8 mouse cellular contexts compared by ENCODE assay signal in the genomic region with DNA sequence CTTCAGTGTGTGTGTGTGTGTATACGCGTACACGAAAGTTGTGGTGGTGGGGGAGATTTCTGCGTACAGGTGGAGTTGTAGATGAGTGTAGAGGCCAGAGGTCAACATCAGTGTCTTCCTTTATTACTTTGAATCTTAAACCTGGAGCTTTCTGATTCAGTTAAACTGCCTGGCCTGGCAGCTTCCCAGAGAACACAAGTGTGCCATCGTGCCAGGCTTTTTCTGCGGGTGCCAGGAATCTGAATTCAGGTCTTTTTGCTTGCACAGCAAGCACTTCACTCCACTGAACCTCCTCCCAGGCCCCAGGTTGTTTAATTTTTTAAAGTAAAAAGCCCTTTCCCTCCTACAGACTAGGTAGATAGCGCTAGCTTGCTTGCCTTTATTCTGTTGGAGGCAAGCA. TPM values are rescaled to one million over a fixed set of nuclear protein-coding genes. Genes with fewer than 3 reads are reported as not detected.
DNase-seq lines count a peak whose midpoint lies in the region; ATAC-seq and TF ChIP-seq lines count a peak whose summit lies in the region.

No protein-coding gene starts in this region.

- H3K9me3 ChIP-seq in CH12.LX (replicated peaks; ENCODE audit: low read length): no peaks in the 10 kb centered on the region
- no peaks in the 10 kb centered on the region for H3K9me3 ChIP-seq in hindbrain, embryonic 11.5 days (ENCODE audit: control insufficient read depth, low read length)
- H3K9me3 ChIP-seq in liver, embryonic 13.5 days (replicated peaks): no peaks in the 10 kb centered on the region

- H3K4me3 ChIP-seq in CH12.LX (replicated peaks in 1 of 3; ENCODE audit: low read depth in 2 of 3, low read length in 2 of 3, poor library complexity in 1 of 3): peak overlapping the region; percentile 82 to 100 (median 87)
- peak overlapping the region; percentile 85; the same call in 1 of the 2 replicates for H3K4me3 ChIP-seq in hindbrain, embryonic 11.5 days (ENCODE audit: low read depth, low read length)
- peak overlapping the region; percentile 94 for H3K4me3 ChIP-seq in liver, embryonic 13.5 days (replicated peaks)

- no peak for TF ChIP-seq CTCF in CH12.LX (conservative IDR thresholded peaks at IDR 0.05 in 1 of 2, IDR thresholded peaks at IDR 0.05 in 1 of 2; ENCODE audit: low read depth in 2 of 2, low read length in 2 of 2)

- ATAC-seq in hindbrain, embryonic 11.5 days (ENCODE audit: low FRiP score): no peak
- ATAC-seq in liver, embryonic 13.5 days (ENCODE audit: low read depth): no peak

- DNase-seq in cerebellum, adult 8-10 months: peak; percentile 31
- no peak for DNase-seq in cerebellum, postnatal 4 days (ENCODE audit: low spot score in 2 of 2)
- DNase-seq in CH12.LX (ENCODE audit: extremely low read depth): no peak
- DNase-seq in hindbrain, embryonic 11.5 days (ENCODE audit: low spot score): no peak
- no peak for DNase-seq in liver, embryonic 13.5 days
- DNase-seq in ovary, adult 18-20 months (ENCODE audit: low spot score): no peak
- DNase-seq in left cerebral cortex, postnatal 25 days (ENCODE audit: low spot score in 2 of 2): no peak
- no peak for DNase-seq in left cerebral cortex, postnatal 10 days (ENCODE audit: extremely low spot score in 1 of 2, low spot score in 2 of 2)

- peak overlapping the region; percentile 62 for H3K9ac ChIP-seq in CH12.LX (ENCODE audit: insufficient read depth, low read depth)
- H3K9ac ChIP-seq in hindbrain, embryonic 11.5 days (ENCODE audit: low read depth, low read length): peak overlapping the region; percentile 99
- H3K9ac ChIP-seq in liver, embryonic 13.5 days: peak overlapping the region; percentile 98

- H3K4me1 ChIP-seq in CH12.LX (ENCODE audit: control insufficient read depth in 1 of 2, insufficient read depth in 2 of 2): peaks cover 2 to 48% of the 10 kb centered on the region in 2 experiments; a peak in 3 of 4 replicates
- H3K4me1 ChIP-seq in hindbrain, embryonic 11.5 days (replicated peaks; ENCODE audit: control insufficient read depth, insufficient read depth, low read length): peaks cover 3% of the 10 kb centered on the region; the same call in 1 of the 2 replicates
- H3K4me1 ChIP-seq in liver, embryonic 13.5 days (replicated peaks): peaks cover 52% of the 10 kb centered on the region

- dilution Hi-C loops in CH12.LX (cut with MboI; ENCODE audit: extremely low pct_ligation_motif_present, extremely low pct_unique_long_range_greater_than_20kb, low sequenced_read_pairs): no loop called here

- in situ Hi-C loops in CH12.LX (cut with MboI; ENCODE audit: low pct_ligation_motif_present, low pct_unique_long_range_greater_than_20kb, low sequenced_read_pairs): no loop called here

- 87% methylated on average over 7 of the region's 7 CpGs for WGBS in hindbrain, embryonic 11.5 days
- 70% methylated on average over 7 of the region's 7 CpGs for WGBS in liver, embryonic 13.5 days (ENCODE audit: insufficient replicate concordance)

- H3K36me3 ChIP-seq in CH12.LX (replicated peaks in 1 of 2; ENCODE audit: control insufficient read depth in 1 of 2, insufficient read depth in 1 of 2, low read length in 1 of 2): peaks cover 0 to 26% of the 10 kb centered on the region in 2 experiments
- no peaks in the 10 kb centered on the region for H3K36me3 ChIP-seq in hindbrain, embryonic 11.5 days (ENCODE audit: control insufficient read depth, insufficient read depth, low read length)
- H3K36me3 ChIP-seq in liver, embryonic 13.5 days: 0 out of 2 replicates have a peak, but pooled peaks cover 5% of the 10 kb centered on the region

- no peak for TF ChIP-seq RAD21 in CH12.LX (IDR thresholded peaks at IDR 0.05; ENCODE audit: low read depth, low read length)

- TF ChIP-seq EP300 in CH12.LX (IDR thresholded peaks at IDR 0.05; ENCODE audit: low read length): no peak

- H3K27me3 ChIP-seq in CH12.LX (replicated peaks): no peaks in the 10 kb centered on the region
- H3K27me3 ChIP-seq in hindbrain, embryonic 11.5 days (ENCODE audit: control insufficient read depth, insufficient read depth, low read length): no peaks in the 10 kb centered on the region
- no peaks in the 10 kb centered on the region for H3K27me3 ChIP-seq in liver, embryonic 13.5 days

- H3K27ac ChIP-seq in CH12.LX (ENCODE audit: insufficient read depth, low read depth): no peak overlapping the region
- H3K27ac ChIP-seq in hindbrain, embryonic 11.5 days (ENCODE audit: low read depth, low read length): no peak overlapping the region
- H3K27ac ChIP-seq in liver, embryonic 13.5 days: peak overlapping the region; percentile 80

- peaks cover 9% of the 10 kb centered on the region for H3K79me2 ChIP-seq in CH12.LX (replicated peaks; ENCODE audit: control insufficient read depth, extremely low read depth, insufficient read depth, poor library complexity, severe bottlenecking)

- H3K4me2 ChIP-seq in CH12.LX (ENCODE audit: insufficient read depth, low read depth, poor library complexity, severe bottlenecking): peak overlapping the region; percentile 39; the same call in 1 of the 2 replicates
- peak overlapping the region; percentile 81 for H3K4me2 ChIP-seq in hindbrain, embryonic 11.5 days (replicated peaks; ENCODE audit: low read depth, low read length)
- peak overlapping the region; percentile 89 for H3K4me2 ChIP-seq in liver, embryonic 13.5 days

- intact Hi-C loops in left cerebral cortex, postnatal 25 days (cut with DNase I): no loop called here
- intact Hi-C loops in left cerebral cortex, postnatal 10 days (cut with DNase I): no loop called here

- no peak for TF ChIP-seq POLR2A in CH12.LX (IDR thresholded peaks at IDR 0.05; ENCODE audit: low read depth, low read length)

TF ChIP-seq in CH12.LX, 34 proteins besides CTCF, POLR2A, EP300 and RAD21:
- no peak for TF ChIP-seq USF1 (IDR thresholded peaks at IDR 0.05; ENCODE audit: low read depth, low read length)
- TF ChIP-seq MXI1 (IDR thresholded peaks at IDR 0.05; ENCODE audit: low read depth, low read length): no peak
- TF ChIP-seq E2F4 (IDR thresholded peaks at IDR 0.05; ENCODE audit: insufficient replicate concordance, low read depth, low read length): no peak
- TF ChIP-seq UBTF (IDR thresholded peaks at IDR 0.05; ENCODE audit: low read depth, low read length): no peak
- no peak for TF ChIP-seq ETS1 (conservative IDR thresholded peaks at IDR 0.05; ENCODE audit: low read depth, low read length)
- no peak for TF ChIP-seq CHD1 (IDR thresholded peaks at IDR 0.05; ENCODE audit: low read depth, low read length)
- TF ChIP-seq MAX (IDR thresholded peaks at IDR 0.05; ENCODE audit: low read length): no peak
- TF ChIP-seq ZMIZ1 (IDR thresholded peaks at IDR 0.05; ENCODE audit: low read depth, low read length): no peak
- no peak for TF ChIP-seq MAZ (IDR thresholded peaks at IDR 0.05; ENCODE audit: low read depth, low read length)
- TF ChIP-seq IRF4 (IDR thresholded peaks at IDR 0.05; ENCODE audit: low read depth, low read length): no peak
- TF ChIP-seq CHD2 (IDR thresholded peaks at IDR 0.05; ENCODE audit: low read length): no peak
- TF ChIP-seq ELF1 (IDR thresholded peaks at IDR 0.05; ENCODE audit: low read depth, low read length): no peak
- TF ChIP-seq POLR2AphosphoS2 (IDR thresholded peaks at IDR 0.05; ENCODE audit: low read depth, low read length): no peak
- TF ChIP-seq JUN (IDR thresholded peaks at IDR 0.05; ENCODE audit: insufficient read depth, low read depth, low read length): no peak

RNA-seq across cellular contexts. Expression of gene Cep63, which starts 1.1 kb away (rescaled TPM):
- total RNA-seq in CH12.LX (2012; rRNA removed) (18.7 and 24.8 TPM in 2 replicates), CH12.LX (2014; rRNA removed) (27.3 and 34.9 TPM in 2 replicates)
- polyA plus RNA-seq in CH12.LX (2012; ENCODE audit: insufficient read length, low read depth): 45.6 and 62.4 TPM in 2 replicates
- 55.7 and 57.1 TPM in 2 replicates for polyA plus RNA-seq in hindbrain, embryonic 11.5 days (2014; fragmentation: Nextera tagmentation; extraction: Ambion mirVana)
- polyA plus RNA-seq in liver, embryonic 13.5 days (2015; fragmentation: Nextera tagmentation; extraction: Ambion mirVana): 26.1 and 28.0 TPM in 2 replicates
- total RNA-seq in left cerebral cortex, postnatal 25 days (2021): 10 to 100 TPM; 31.4 to 33.9 TPM
- 10 to 100 TPM; 26.8 to 28.7 TPM for total RNA-seq in left cerebral cortex, postnatal 10 days (2021)

RNA-seq across cellular contexts. Expression of gene Anapc13, which starts 1.3 kb away (rescaled TPM):
- 62.6 and 64.5 TPM in 2 replicates for total RNA-seq in CH12.LX (2012; rRNA removed)
- 20.8 and 27.2 TPM in 2 replicates for total RNA-seq in CH12.LX (2014; rRNA removed)
- 87.4 and 102 TPM in 2 replicates for polyA plus RNA-seq in CH12.LX (2012; ENCODE audit: insufficient read length, low read depth)
- polyA plus RNA-seq in hindbrain, embryonic 11.5 days (2014; fragmentation: Nextera tagmentation; extraction: Ambion mirVana): 160 and 165 TPM in 2 replicates
- 101 and 108 TPM in 2 replicates for polyA plus RNA-seq in liver, embryonic 13.5 days (2015; fragmentation: Nextera tagmentation; extraction: Ambion mirVana)
- 10 to 100 TPM; 90.6 to 98.7 TPM for total RNA-seq in left cerebral cortex, postnatal 25 days (2021)
- 10 to 100 TPM; 95.2 to 96.2 TPM for total RNA-seq in left cerebral cortex, postnatal 10 days (2021)

Comparison
In these comparisons a context has a peak if more than half of its experiments do, and no peak if none do; other contexts are left out.
1. H3K4me2 ChIP-seq: peak in every context shown above with its lines; median percentile 89 in liver, embryonic 13.5 days; 81 in hindbrain, embryonic 11.5 days; 39 in CH12.LX.